Mouse (Mus musculus) macrophage (primary cell): ENCODE measurements around the gene Slc30a3. TPM values are rescaled to one million over a fixed set of nuclear protein-coding genes. Genes with fewer than 3 reads are reported as not detected.

ENCODE experiments used
- H3K27ac ChIP-seq: fragments of 350-480 bp; formaldehyde crosslinking; 2 replicates; pipeline ENCODE4 v1.9.0; 2021
- H3K36me3 ChIP-seq: fragments of 350-480 bp; formaldehyde crosslinking; 2 replicates; pipeline ENCODE4 v1.9.0; 2021; ENCODE audit errors: inconsistent target
- H3K4me3 ChIP-seq: fragments of 350-480 bp; formaldehyde crosslinking; 2 replicates; pipeline ENCODE4 v1.9.0; 2021; ENCODE audit errors: inconsistent target
- H3K79me2 ChIP-seq: fragments of 350-480 bp; formaldehyde crosslinking; 2 replicates; pipeline ENCODE4 v1.9.0; 2021; ENCODE audit errors: inconsistent target
- WGBS: methylation state at CpG from one replicate; pipeline ENCODE4 v1.1.7; 2026; ENCODE audit warnings: inconsistent platforms; ENCODE audit not compliant: missing documents; 5-methylcytosine and 5-hydroxymethylcytosine counted together
- polyA plus RNA-seq: library from polyadenylated mRNA; stranded (reverse); fragments of 250-400 nt; gene quantifications from 3 replicates; pipeline ENCODE4 v1.2.4, GENCODE M21; 2018; ENCODE audit warnings: inconsistent platforms
- total RNA-seq, 78 experiments: library from RNA; depleted of rRNA; stranded (reverse); fragments of 250-400 nt; gene quantifications; 1 replicate in 9 of 78; 2 replicates in 24 of 78; 3 replicates in 43 of 78; 4 replicates in 2 of 78; pipeline ENCODE4 v1.2.4; 2018; ENCODE audit warnings: inconsistent platforms in 56 of 78

Slc30a3 gene
- not detected for total RNA-seq (2018; cell fraction: chromatin; rRNA removed)
- under 1 TPM in 1 of 26 experiments, not detected in 25; 0.05 TPM for total RNA-seq (2018; cell fraction: cytosol; rRNA removed)
- under 1 TPM in 1 of 26 experiments, not detected in 25; 0.37 TPM for total RNA-seq (2018; cell fraction: nucleus; rRNA removed)
- polyA plus RNA-seq: not detected in 3 replicates

DNA sequence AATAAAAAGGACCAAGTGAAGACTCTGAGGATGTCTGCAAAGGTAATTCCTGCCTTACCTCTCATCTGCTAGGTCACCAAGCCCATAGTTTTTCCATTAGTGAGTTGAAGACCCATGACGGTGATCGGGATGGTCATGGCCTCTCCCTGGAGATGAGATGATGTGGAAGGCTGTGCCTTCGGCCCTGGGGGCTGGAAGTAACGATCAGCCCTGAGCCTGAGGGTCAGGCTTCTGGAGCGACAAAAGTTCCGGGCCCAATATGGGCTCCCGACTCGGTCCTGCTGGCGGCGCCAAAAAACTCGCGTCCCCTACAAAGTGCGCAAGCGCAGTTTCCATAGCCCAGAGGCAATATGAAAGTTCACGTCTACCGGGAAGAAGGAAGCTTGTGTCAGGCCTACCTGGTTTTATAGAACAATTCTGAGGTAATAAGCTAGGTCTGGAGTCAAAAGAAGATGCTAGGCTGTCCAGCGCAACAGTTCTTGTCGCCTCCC, at the start of gene Slc30a3:
TSS of gene Slc30a3 (minus strand) at position 238 of the 491 bp plus-strand sequence.
- Histone ChIP-seq H3K4me3 (no peak within 1 kb of the TSS), H3K79me2 (no peaks in the 10 kb centered on the region), H3K36me3 (no peaks in the 10 kb centered on the region), H3K27ac (no peak within 1 kb of the TSS)
- WGBS: 92% methylated on average over 18 of the region's 18 CpGs

DNA sequence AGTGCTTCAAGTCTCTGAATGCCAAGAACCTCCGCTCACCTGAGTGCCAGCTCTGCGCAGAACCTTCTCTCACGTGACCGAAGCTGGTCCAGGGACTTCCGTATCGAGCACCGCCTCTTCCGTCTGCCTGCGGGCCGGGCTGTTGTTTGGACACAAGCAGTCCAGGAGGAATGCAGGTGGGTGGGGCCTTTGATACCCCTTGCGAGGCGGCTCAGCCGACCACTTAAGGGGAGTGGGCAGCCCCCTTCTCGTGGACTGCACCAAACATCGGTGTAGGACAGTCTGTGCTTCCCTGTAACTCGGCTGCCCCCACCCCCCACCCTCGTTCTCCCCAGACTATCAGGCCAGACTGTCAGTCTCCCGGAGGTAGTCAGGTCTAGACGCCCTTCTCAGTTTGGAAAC, 46.1 kb upstream of the Slc30a3 start, which contains the start of gene Mpv17:
TSS of gene Mpv17 (minus strand) at position 100 of the 402 bp plus-strand sequence.
- WGBS: 1% methylated on average over 19 of the region's 19 CpGs
- peak within 1 kb of the TSS; percentile 55 for H3K27ac ChIP-seq

GRCm38 (mm10) chr5:31153516-31154151, 45.6 kb upstream of the Slc30a3 start:
- peaks cover 24% of the 10 kb centered on the region for H3K36me3 ChIP-seq
- WGBS: 44% methylated on average over 6 of the region's 6 CpGs
- peak overlapping the region; percentile 55 for H3K27ac ChIP-seq
- H3K79me2 ChIP-seq: peaks cover 21% of the 10 kb centered on the region
- H3K4me3 ChIP-seq: peak overlapping the region; percentile 88

More for the DNA sequence above, 46.1 kb upstream of the Slc30a3 start, which contains the start of gene Mpv17:
- H3K36me3 ChIP-seq: peaks cover 29% of the 10 kb centered on the region
- peak within 1 kb of the TSS; percentile 88 for H3K4me3 ChIP-seq
- H3K79me2 ChIP-seq: peaks cover 21% of the 10 kb centered on the region

GRCm38 (mm10) chr5:31151746-31152145, 43.7 kb upstream of the Slc30a3 start:
- H3K27ac ChIP-seq: no peak overlapping the region
- peaks cover 7% of the 10 kb centered on the region for H3K36me3 ChIP-seq
- H3K4me3 ChIP-seq: no peak overlapping the region
- WGBS: 91% methylated on average over 3 of the region's 3 CpGs
- peaks cover 21% of the 10 kb centered on the region for H3K79me2 ChIP-seq

GRCm38 (mm10) chr5:31149781-31150180, 41.7 kb upstream of the Slc30a3 start:
- Histone ChIP-seq H3K27ac (no peak overlapping the region), H3K36me3 (peaks cover 22% of the 10 kb centered on the region), H3K4me3 (no peak overlapping the region), H3K79me2 (peaks cover 21% of the 10 kb centered on the region)
- 98% methylated on average over 4 of the region's 4 CpGs for WGBS

DNA sequence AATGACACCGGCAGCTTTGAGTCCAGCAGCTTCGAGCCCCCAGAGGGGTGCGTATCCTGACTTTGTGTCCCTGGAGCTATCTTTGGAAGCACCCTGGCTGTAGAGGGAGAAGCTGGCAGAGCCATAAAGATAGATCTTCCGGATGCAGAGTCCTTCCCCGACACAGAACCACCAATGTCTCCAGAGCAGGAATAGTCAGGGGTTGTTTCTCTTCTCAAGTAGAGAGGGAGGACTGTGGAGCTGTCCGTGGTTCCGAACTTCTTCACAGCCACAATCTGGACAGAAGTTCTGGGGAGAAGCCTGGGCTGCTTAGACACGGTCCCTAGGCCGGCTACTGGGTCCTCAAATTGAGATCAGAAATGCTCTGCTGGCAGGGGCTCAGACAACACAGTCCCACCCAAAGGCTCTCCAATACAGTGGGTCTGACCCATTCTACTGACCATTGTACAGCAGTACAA, 31.0 kb upstream of the Slc30a3 start:
- Histone ChIP-seq H3K27ac (no peak overlapping the region), H3K4me3 (no peak overlapping the region), H3K79me2 (no peaks in the 10 kb centered on the region), H3K36me3 (peaks cover 17% of the 10 kb centered on the region)
- 20% methylated on average over 9 of the region's 9 CpGs for WGBS

DNA sequence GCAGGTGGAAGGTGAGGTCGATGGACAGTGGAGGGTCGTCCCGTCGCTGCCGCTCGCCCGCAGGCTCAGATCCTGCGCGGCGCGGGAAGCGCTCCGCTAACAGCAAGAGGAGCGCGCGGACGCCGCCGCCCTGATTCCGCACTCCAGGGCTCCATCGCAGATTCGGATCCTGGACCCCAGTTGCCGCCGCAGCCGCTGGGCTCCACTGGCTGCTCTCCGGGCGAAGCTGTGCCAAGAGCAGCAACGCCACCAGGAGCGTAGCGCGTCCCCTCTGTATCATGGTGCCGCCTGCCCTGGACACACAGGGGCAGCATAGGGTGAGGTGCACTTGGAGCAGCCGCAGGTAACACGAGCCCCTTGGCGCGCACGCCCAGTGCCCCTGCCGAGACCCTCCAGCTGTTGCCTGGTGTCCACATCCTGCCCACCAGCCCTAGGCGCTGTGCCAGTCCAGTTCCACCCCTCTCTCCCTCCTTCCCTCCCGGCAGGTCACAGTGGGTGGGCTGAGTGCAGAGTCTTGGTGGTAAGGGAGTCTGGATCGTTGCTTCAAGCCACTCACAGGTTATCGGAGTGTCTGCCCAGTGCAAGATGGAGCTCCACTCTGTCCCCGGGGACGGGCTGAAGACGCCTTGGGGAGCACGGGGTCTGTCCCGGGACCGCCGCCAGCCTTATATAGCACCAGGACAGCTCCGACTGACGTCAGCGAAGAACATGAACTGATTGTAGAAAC, 30.4 kb upstream of the Slc30a3 start, which contains the start of gene Ucn:
TSS of gene Ucn (minus strand) at position 589 of the 727 bp plus-strand sequence.
- no peak within 1 kb of the TSS for H3K27ac ChIP-seq
- no peak within 1 kb of the TSS for H3K4me3 ChIP-seq
- no peaks in the 10 kb centered on the region for H3K79me2 ChIP-seq
- peaks cover 13% of the 10 kb centered on the region for H3K36me3 ChIP-seq
- 5% methylated on average over 51 of the region's 52 CpGs for WGBS

- Histone ChIP-seq H3K27ac (no peak overlapping the region), H3K4me3 (no peak overlapping the region), H3K79me2 (no peaks in the 10 kb centered on the region), H3K36me3 (peaks cover 9% of the 10 kb centered on the region)
- WGBS: 10% methylated on average over 13 of the region's 13 CpGs
These were observed 29.6 kb upstream of the Slc30a3 start for GRCm38 (mm10) chr5:31137658-31138057.

- peaks cover 7% of the 10 kb centered on the region for H3K36me3 ChIP-seq
- H3K79me2 ChIP-seq: no peaks in the 10 kb centered on the region
- H3K27ac ChIP-seq: no peak overlapping the region
- WGBS: 10% methylated on average over 33 of the region's 33 CpGs
- H3K4me3 ChIP-seq: no peak overlapping the region
These were observed 28.8 kb upstream of the Slc30a3 start for GRCm38 (mm10) chr5:31136730-31137424.

DNA sequence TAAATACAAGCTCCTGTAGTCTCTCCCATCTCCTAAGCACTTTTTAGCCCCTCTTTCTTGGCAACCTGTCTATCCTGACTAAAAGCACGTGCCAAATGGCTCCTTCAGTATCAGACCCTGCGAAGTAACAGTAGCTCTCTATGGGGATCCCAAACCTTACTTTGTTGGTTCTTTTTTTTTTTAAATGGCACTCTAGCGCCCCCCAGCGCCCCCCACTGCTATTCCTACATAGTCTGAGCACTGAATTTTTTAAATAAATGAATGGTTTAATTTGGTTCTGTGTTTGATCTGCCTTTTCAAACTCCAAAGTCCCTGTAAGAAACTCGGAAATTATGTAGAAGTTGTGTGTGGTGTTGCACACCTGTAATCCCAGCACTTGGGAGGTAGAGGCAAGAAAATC, 18.0 kb upstream of the Slc30a3 start:
- no peaks in the 10 kb centered on the region for H3K79me2 ChIP-seq
- no peak overlapping the region for H3K27ac ChIP-seq
- WGBS: 45% methylated on average over 5 of the region's 5 CpGs
- no peaks in the 10 kb centered on the region for H3K36me3 ChIP-seq
- H3K4me3 ChIP-seq: no peak overlapping the region

- Histone ChIP-seq H3K79me2 (no peaks in the 10 kb centered on the region), H3K4me3 (no peak overlapping the region), H3K27ac (no peak overlapping the region), H3K36me3 (no peaks in the 10 kb centered on the region)
- 48% methylated on average over 2 of the region's 2 CpGs for WGBS
These were observed 15.4 kb upstream of the Slc30a3 start for GRCm38 (mm10) chr5:31123481-31123880.

DNA sequence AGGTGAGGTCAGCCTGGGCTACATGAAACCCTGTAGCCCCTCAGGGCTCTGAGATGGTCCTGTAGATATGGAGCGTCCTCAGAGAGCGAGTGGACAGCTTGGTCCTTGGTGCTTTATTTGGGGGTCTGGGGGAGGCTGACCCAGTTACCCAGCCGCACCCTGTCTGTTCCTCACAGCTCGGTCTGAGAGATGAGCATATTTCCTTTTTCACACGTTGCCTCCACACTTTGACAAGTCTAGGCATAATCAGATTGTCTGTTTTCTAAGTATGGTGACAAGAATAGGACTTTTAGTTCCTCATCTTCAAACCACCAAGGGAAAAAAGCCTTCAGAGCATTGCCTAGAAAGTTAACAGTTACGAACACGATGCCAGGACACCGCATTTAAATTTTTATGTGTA, 13.1 kb upstream of the Slc30a3 start:
- no peaks in the 10 kb centered on the region for H3K36me3 ChIP-seq
- H3K27ac ChIP-seq: no peak overlapping the region
- H3K79me2 ChIP-seq: no peaks in the 10 kb centered on the region
- WGBS: 51% methylated on average over 8 of the region's 8 CpGs
- no peak overlapping the region for H3K4me3 ChIP-seq

- Histone ChIP-seq H3K79me2 (no peaks in the 10 kb centered on the region), H3K36me3 (no peaks in the 10 kb centered on the region), H3K4me3 (no peak overlapping the region), H3K27ac (no peak overlapping the region)
- WGBS: 36% methylated on average over 10 of the region's 10 CpGs
These were observed 8.9 kb upstream of the Slc30a3 start for GRCm38 (mm10) chr5:31116912-31117311.

- no peak within 1 kb of the TSS for H3K4me3 ChIP-seq
- H3K27ac ChIP-seq: no peak within 1 kb of the TSS
- H3K36me3 ChIP-seq: no peaks in the 10 kb centered on the region
- WGBS: 31% methylated on average over 3 of the region's 3 CpGs
- no peaks in the 10 kb centered on the region for H3K79me2 ChIP-seq
These were observed 8.3 kb upstream of the Slc30a3 start, which contains the start of gene Trim54 for GRCm38 (mm10) chr5:31116354-31116753. Gene Trim54 (plus strand): TSS chr5:31116712.
